Mouse (Mus musculus) hindlimb bud, embryonic 11.5 days (tissue): ENCODE data around the gene Klhl8.

Experiments used
- DNase-seq: peaks from one replicate; pipeline ENCODE4 v3.0.0-alpha.2; 2012; ENCODE audit warnings: low read depth, low spot score; ENCODE audit errors: extremely low spot score

Klhl8 gene

DNA sequence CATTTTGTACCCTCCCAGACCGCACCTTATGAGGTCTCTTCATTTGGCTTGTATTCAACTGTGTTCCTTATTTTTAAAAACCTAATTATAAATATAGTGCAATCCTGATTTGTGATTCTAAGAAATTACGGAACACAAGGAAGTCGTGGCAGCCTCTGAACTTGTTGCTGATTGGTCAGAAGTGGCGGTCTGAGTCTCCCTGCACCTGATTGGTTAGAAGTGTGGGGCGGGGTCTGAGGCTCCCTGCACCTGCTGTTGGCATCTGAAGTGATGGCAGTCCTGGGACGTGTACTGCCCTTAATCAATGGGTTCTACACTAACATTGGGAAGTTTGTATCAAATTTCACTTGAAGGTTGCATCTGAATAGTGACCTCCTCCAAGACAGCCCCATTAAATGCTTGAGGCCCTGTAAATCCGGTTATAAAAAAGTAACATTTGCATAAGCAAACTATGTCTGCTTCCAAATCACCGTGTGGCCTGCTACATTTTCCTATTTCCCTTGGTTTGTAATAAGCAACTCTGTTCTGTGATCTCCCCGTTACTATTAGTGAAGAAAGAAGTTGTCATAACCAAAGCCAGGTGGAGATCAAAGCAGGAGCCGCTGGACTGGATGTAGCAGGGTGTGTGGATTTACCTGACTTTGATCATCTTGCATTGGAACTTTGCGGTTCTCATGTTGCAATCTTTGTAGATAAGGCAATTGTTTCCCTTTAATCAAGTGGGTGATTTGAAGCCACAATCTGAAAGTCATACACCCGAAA lies 5.7 kb upstream of the Klhl8 start:
- DNase-seq: no peak

DNA sequence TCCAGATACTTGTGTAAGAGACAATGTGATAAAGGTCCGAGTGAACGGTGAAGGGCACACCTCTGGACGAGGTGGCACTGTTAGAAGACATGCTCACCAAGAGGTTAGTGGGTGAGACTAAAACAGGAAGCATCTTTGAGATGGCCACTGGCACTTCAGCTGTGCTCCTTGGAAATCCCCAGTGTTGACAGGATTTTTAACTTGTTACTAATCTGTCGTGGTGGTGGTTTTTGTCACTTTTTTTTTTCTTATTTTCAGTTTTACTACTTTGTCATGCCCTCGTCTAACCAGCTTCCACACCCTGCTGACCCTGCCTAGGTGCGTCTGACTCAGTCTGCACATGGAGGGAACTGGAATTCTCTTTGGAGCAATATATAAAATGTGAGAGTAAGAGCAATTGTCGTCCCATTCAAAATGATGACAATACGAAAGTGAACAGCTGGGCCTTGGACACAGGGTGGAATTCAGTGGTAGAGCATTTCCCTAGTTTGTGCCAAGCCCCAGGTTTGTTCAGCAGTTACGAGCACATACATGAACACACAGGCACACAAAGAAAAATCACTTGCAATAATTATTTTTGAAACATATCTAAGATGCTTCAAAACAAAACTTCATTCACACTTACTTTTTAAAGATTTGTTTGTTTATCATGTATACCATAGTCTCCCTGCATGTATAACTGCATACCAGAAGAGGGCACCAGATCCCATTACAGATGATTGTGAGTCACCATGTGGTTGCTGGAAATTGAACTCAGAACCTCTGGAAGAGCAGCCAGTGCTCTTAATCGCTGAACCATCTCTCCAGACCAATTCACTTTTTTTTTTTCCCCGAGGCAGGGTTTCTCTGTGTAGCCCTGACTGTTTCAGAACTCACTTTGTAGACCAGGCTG lies 3.5 kb upstream of the Klhl8 start:
- DNase-seq: no peak

DNA sequence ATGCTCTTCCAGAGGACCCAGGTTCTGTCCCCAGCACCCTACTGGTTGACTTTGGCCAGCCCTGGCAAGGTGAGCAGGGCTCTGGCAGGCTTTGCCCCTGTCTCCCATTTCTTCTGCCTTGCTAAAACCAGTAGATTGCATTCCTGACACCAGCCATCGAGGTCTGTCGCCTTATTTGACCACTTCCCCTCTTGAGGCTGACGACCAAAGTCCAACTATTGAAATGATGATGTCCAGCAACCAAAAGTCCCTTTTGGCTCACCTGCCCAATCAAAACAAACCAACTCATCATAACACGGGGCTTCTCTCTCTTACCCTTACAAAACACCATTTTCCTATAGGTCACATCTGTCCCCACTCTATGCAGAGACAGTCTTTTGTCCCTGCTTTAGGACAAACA lies 2.1 kb upstream of the Klhl8 start:
- no peak for DNase-seq

DNA sequence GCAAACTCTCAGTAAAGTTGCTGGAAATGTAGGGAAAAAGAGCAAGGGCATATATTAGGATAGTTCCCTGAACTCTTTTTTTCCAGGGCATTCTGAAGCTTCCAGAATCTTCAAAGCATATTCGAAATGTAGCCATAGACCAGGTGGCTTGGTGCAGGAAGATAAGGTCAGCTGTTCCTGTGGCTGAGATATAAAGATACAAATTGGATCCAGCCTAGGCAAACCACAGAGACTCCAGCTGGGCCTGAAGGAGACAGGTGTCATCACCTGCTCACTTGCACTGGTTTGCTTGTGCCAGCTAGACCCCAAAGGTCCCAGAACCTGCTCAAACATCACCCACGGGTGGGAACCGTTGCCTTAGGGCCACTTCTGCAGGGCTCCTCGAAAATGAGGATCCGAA lies 496 bp upstream of the Klhl8 start:
- no peak for DNase-seq

DNA sequence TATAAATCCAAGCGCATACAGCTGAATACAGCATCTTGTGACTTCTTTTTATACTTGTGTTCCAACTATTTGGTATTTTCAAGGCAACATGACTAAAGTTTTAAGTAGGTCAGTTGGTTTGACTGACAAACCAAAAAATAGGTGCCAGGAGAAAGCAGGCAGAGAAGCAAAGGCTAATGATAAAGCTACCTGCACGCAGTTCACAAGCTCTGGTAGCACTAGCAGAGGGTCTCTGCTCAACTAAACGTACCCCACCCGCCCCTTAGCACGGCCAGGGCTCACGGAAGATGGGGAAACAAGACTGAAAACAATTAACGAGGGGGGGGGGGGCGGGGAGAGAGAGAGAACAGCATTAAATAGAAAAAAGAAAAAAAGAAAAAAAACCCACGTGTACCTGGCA lies 903 bp downstream of the Klhl8 start:
- no peak for DNase-seq

DNA sequence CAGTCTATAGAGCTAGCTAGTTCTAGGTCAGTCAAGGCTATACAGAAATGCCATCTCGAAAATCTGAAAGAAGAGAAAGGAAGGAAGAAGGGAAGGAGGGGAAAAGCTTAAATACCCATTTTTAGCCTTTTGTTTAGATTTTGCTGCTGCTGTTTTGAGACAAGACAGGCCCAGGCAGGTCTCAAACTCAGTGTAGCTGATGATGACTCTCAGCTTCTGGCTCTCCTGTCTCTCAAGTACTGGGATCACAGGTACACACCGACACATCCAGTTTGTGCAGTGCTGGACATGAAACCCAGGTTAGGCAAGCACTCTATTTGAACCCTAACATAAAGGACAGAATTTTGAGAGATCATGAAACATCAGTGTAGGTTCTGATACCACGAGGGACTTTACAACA lies 1.6 kb downstream of the Klhl8 start:
- DNase-seq: no peak

DNA sequence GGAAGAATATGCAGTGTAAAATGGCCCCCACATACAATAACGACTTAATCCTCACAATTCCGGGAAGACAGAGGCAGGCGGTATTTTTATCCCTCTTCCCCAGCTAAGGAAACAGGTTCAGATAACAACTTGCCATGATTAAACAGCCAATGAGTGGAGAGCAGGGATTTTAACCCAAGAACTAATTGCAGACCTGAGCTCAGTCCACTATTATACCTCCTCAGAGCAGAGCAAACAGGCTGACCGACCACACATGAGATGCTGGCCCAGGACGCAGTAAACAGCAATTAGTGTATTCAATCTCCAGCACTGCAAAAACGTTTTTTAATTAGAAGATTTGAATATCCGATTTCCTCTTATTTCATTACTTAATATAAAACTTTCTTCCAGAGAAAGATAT lies 2.2 kb downstream of the Klhl8 start:
- DNase-seq: no peak

DNA sequence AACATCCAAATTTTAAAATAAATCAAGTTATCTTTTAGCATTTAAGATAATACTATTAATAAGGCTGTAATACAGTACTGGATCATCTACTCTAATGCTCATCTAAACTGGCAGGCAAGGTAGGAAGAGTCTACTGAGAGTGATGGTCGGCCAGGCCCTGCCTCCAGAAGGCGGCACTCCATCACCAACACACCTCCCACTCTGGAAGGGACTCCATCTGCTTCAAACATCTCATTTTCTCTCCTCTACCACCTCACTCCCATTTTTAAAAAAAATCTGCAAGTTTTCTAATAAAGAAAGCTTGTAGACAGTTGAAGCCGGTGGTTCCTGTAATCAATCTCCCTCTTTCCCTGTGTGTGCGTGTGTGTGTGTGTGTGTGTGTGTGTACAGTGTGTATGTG lies 3.2 kb downstream of the Klhl8 start:
- DNase-seq: no peak

DNA sequence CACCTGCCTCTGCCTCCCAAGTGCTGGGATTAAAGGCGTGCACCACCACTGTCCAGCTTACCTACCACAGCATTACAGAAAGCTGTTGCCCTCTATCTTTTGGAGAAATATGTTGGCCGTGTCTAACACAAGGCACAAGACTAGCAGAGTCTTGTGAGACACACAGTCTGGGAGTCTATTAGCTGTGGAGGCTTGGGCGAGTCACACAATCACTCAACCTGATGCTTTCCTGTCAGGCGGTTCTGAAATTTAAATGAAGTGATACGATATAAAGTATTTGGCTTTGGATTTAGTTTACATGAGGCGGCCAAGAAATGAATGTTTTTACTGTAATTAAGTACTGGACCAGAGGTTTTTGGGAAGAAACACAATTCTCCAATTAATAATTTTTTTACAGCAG lies 4.9 kb downstream of the Klhl8 start:
- DNase-seq: no peak

DNA sequence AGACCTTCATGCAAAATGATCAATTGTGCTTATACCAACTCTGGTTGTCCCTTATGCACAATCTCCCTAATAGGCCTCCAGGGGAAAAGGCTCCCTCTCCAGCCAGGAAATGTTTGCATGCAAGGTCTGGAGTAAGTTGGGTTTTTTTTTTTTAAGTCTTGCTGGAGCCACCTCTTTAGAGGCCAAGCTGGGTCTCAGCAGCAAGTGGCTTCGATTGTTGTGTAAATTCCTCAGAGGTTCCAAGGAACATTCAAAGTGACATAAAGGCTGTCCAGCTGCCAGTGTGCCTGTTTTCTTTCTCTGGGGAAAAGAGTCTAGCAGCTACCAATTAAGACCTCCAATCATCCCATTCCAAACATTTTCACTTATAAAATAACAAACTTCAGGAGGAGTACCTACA lies 12.7 kb downstream of the Klhl8 start:
- no peak for DNase-seq

DNA sequence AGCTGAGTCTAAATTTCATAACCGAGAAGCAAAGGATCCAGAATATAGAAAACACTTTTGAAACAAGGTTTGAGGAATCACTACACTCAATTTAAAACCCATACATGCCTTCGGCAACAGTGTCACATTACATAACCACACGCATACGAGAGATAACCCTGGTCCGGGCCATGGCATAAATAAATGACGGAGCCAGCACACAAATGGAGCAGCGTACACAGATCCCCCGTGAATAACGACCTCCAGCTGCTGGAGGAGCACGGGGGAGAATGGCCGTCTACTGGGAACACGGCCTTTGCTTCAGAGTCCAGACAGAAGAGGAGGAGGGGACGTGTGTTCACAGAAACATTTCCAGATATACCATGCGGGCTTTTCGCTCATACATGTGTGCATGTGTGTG lies 21.3 kb downstream of the Klhl8 start:
- DNase-seq: no peak

DNA sequence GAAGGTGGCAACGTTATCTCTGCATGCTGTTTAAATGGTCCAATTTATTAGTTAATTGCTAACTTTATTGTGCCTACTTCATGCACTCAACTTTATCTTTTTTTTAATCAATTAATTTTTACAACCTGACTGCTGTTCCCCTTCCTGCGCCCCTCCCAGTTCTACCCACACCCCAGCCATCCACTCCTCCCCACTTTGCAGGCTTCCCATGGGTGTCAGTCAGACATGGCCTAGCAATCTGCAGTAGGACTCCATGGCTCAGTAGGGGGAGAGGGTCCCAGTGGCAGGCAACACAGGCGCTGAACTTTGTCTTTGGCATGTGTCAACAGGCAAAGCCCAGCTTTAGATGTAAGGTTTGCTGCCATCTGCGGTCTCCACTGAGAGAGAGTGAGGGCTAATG lies 47.3 kb downstream of the Klhl8 start:
- DNase-seq: no peak

DNA sequence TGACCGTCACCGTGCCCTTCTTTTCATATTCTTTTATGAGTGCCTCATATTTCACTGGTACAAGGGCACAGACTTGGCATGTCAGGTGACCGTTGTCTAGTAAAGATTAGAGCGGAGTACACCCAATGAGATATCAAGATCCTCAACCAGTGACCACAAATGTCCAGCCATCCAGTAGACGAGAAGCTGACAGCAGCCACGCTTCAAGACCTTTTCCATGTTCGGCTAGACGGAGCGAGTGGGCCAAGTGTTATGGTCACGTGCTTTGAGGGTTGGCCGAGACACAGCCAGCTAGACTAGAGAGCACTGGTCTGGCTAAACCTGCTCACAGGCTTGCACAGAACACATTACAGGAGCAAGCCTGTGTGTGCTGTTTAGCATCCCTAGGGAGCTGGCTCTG lies 50.4 kb downstream of the Klhl8 start:
- no peak for DNase-seq

DNA sequence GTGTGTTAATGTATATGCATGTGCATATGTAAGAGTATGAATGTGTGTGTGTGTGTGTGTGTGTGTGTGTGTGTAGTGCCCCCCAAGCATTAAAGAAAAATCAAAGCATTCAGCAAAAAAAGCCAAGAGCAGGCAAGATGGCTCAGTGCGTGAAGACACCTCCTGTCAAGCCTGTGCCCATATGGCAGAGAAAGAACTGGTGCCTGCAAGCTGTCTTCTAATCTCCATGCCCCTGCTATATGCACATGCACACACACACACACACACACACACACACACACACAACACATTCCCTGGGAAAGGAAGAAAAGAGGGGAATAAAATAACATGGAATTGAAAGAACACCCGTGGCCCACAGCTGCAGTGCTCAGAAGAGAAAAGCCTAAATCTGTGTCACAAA lies 53.9 kb downstream of the Klhl8 start:
- no peak for DNase-seq

DNA sequence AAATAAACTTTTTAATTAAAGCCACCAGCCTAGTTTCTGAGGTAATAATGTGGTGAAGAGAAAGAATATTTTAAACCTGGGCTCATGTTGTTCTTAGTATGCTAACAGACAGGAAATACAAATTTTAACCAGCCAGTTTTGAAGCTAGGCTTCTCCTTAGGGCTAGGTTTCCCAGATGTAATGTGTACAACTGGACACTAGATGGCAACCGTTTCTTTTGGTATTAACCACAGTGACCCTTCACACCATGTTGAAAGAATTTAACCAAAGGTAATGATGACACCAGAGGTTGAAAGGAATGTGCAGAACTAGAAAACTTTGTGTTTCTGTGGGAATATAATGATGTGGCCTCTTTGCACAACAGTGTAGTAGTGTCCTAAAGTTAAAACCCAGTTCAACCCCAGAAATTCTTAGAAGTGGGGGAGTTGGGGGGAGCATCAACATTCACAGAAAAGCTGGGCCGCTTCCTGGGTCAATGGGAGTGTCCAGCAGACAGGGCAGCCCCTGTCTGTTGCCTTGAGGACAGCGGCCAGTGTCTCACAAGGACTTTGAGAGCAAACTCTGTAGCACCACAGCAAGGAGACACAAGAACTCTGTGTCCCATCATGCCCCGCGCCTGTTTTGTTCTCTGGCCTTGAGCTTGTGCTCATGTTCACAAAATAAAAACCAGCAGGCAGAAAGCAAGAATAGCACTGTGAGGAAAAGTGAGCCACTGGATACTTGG lies 54.6 kb downstream of the Klhl8 start:
- DNase-seq: peak; percentile 30

DNA sequence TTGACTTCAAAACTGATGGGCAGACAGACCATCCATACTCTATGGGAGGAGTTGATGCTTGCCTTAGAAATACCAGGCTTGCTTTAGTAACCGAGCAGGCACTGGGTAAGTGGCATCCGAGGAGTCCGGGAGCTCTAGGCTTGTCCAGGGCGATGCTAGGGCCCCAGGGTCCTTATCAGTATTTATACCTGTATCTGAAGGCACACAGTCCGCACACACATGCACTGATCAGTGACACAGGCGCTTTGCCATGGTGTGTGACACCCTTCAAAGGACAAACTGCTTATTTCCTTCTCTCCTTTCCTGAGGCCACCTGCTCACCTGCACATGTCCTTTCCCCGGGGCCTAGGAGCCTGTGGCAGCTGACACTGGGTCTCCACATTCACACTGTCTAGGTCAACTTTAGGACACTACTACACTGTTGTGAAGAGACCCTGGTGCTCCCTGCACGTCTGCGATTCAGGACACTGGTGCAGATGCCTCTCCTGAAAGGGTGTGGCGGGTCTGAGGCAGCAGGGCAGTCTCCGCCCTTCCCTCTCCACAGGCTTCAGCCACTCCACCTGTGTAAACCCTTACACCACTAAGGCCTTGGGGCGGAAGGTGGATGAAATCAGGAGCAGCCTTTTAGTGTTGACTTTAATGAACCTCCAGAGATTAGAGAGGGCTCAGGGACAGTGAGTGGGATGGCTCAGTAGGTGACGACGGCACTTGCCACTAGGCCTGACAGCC lies 55.4 kb downstream of the Klhl8 start:
- DNase-seq: no peak

DNA sequence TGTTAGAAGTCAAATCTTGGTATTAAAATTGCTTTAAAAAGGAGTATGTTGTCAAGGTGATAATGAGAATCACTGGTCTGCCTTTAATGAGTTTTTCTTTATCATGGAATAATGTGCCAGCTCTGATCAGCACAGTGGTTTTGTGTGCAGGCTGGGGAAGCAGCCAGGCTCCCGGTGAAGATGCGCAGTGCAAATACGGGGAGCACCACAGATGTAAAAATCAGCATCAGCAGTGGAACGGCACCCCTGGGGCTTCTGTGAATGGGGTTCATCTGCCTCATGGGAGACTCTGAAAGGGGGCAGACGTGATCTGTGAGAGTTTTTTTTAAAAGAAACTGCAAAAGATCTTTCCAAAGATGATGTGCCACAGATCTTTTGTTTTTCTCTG lies 56.3 kb downstream of the Klhl8 start:
- DNase-seq: no peak

DNA sequence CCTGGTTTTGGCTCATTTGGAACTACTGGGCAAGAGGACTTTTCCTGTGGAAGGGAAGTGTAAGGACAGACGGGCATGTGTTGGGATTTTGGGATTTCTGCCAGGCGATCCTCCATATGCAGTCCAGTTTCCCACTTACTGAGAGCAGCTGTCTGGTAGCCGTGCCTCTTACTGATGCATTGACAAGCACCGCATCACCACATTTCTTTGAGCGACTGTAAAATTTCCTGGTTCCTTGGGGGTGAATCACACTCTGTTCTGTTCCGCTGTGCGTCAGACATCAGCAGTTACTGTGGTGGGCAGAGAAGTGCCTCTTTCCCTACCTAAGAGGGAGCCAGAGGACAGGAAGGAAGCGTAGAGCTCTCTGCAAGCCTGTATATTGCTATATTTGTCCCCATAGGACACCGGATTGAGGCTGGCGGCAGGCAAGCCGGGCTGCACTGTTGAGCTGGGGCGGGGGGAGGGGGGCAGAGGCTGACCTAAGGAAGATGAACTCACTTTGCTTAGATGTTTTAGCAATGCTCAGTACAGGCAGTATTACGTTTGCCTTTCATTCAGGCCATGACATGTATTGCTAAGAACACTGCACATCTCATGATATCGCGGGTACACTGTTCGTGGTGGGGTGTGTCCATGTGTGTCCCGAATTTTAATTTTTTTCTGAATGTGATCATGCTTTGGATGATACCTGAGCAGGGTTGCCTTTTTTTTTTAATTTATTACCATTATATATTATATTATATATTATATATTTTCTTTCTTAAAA lies 56.8 kb downstream of the Klhl8 start:
- no peak for DNase-seq

DNA sequence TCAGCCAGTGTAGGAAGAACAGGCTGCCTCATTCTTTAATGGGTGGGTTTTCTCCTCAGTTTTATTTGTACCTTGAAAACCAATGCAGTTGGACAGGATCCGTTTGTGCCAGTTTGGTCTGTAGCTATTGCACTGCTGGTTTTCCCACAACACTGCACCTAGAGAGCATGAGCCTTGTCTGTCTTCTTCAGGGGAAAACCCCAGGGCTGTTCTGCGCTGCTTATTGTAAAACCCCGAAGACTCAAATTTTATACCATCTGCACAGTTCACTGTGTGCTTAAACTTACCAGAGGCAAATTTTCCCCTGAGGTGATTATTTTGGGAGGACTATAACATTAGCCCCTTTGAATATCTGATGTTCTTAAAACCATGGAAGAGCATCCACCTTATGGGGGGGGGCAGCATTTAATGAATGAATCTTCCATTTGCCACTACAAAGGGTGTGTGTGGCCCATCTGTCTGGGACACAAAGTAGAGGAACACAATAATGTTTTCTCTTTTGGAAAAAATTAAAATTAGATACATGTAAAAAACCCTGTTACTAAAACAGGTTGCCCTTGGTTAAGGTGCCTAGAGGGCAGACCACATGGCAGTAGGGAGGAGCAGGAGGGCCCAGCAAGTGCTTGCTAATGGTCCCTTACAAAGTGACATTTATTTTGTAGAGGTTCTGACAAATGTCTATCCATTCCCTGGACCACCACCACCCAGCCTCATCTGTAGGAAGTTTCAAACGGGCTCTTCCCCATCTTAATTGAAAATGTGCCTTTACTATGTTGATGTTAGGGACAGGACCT lies 58.1 kb downstream of the Klhl8 start:
- DNase-seq: no peak

DNA sequence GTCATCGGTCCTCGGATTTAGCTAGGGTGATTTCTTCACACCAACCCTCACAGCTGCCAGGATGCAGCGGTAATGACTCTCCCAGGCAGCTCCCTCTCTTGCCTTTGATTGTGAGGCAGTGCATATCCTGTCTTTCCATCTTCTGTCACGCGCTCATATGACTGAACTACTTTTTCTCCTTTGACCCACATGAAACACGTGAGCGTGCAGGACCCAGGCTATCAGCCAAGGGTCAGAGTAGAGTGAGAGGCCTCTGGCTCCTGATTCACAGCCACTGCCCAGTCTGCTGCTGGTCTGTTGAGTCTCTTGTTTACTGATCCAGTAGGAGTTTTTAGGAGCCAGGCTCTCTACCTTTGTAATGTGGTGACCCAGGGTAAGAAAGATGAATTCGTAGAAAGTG lies 62.5 kb downstream of the Klhl8 start:
- DNase-seq: no peak
